Mouse (Mus musculus) telencephalon, adult 2 months (tissue): ENCODE results near the gene Crebrf.
A peak's percentile ranks its signal among the peaks of the same experiment; 100 is the strongest.

Experiments
- DNase-seq: peaks from one replicate; pipeline ENCODE4 v3.0.0-alpha.2; 2011; ENCODE audit warnings: low read depth, low spot score

Gene Crebrf

GRCm38 (mm10) chr17:26705463-26706359, 9.7 kb upstream of the Crebrf start:
- DNase-seq = no peak

GRCm38 (mm10) chr17:26707066-26707465, 8.4 kb upstream of the Crebrf start:
- no peak for DNase-seq

GRCm38 (mm10) chr17:26708499-26708898, 7.0 kb upstream of the Crebrf start:
- DNase-seq = no peak

GRCm38 (mm10) chr17:26708993-26709590, 6.4 kb upstream of the Crebrf start:
- DNase-seq = no peak

GRCm38 (mm10) chr17:26710049-26710448, 5.4 kb upstream of the Crebrf start:
- DNase-seq = no peak

- DNase-seq = peak; percentile 95
Observed at GRCm38 (mm10) chr17:26715916-26716717, 667 bp downstream of the Crebrf start.

GRCm38 (mm10) chr17:26717868-26718267, 2.4 kb downstream of the Crebrf start:
- DNase-seq = no peak

GRCm38 (mm10) chr17:26719405-26719804, 4.0 kb downstream of the Crebrf start:
- no peak for DNase-seq

GRCm38 (mm10) chr17:26721802-26722201, 6.4 kb downstream of the Crebrf start:
- no peak for DNase-seq

GRCm38 (mm10) chr17:26724790-26725189, 9.3 kb downstream of the Crebrf start:
- DNase-seq = no peak

GRCm38 (mm10) chr17:26726674-26727073, 11.2 kb downstream of the Crebrf start:
- no peak for DNase-seq

- DNase-seq = no peak
Observed at GRCm38 (mm10) chr17:26727110-26727755, 11.8 kb downstream of the Crebrf start.

GRCm38 (mm10) chr17:26742581-26742980, 27.1 kb downstream of the Crebrf start:
- DNase-seq = no peak

GRCm38 (mm10) chr17:26743294-26743693, 27.8 kb downstream of the Crebrf start:
- DNase-seq = no peak

GRCm38 (mm10) chr17:26749975-26750374, 34.5 kb downstream of the Crebrf start:
- no peak for DNase-seq

GRCm38 (mm10) chr17:26752297-26752696, 36.8 kb downstream of the Crebrf start:
- DNase-seq = no peak

GRCm38 (mm10) chr17:26753476-26753875, 38.0 kb downstream of the Crebrf start:
- no peak for DNase-seq

- no peak for DNase-seq
Observed at GRCm38 (mm10) chr17:26767100-26767753, 51.8 kb downstream of the Crebrf start.

GRCm38 (mm10) chr17:26767754-26768124, 52.3 kb downstream of the Crebrf start:
- no peak for DNase-seq

GRCm38 (mm10) chr17:26776211-26776610, 60.8 kb downstream of the Crebrf start:
- DNase-seq = no peak

- DNase-seq = no peak
Observed at GRCm38 (mm10) chr17:26778001-26778400, 62.6 kb downstream of the Crebrf start.
